Mouse (Mus musculus) adipocyte (in vitro differentiated cells): ENCODE results near the gene Slc24a2.

ENCODE experiments used
- DNase-seq: peaks from one replicate; pipeline ENCODE4 v3.0.0-alpha.2; 2016; ENCODE audit warnings: low spot score

Gene Slc24a2

DNA sequence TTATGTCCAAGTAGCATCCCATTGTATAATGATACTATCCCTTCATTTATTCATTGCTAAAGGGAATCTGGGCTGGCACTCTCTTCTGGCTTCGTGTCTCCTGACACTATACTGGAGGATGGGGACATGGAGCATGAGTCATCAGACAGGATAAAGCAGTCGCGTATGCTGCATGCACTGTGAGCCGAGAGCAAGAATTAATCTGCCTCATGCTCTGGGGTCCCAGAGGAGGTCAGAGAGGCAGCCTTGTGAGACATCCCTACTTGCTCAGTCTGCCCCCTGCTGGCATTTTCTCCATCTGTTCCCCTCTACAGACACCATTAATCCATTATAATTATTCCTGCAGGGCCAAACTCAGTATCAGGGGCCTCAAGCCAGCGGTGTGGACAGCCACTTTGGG is 276.8 kb downstream of the Slc24a2 start:
- no peak for DNase-seq

DNA sequence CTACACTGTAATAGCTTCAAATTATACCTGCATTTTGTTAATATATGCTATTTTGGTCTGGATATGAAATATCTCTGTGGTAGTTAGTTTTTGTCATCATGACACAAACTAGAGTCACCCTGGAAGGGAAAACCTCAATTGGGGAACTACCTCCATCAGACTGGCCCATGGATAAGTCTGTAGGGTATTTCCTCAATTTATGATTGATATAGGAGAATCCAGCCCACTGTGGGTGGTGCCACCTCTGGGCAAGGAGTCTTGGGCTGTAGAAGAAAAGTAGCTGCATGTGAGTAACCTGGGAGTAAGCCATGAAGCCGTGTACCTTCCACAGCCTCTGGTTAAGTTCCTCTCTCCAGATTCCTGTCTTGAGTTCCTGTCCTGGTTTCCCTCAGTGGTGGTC is 281.5 kb downstream of the Slc24a2 start:
- DNase-seq = no peak

DNA sequence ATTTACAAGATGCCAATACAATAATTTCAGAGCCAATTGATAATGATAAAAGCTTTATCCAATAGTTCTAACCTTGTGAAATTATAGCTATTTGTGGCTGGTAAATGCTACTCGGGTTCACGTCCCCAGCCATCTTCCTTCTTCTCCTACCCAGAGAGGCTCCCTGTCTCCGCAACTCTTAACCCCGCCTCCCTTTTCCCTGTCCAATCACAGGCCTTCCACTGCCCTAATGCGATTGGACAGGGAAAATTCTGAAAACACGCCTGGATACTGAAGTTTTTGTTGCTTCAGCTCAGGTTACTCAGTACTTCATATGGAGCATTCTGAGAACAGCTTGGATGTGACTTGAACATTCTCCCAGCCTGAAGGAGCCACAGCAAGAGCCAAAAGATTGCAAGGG is 287.0 kb downstream of the Slc24a2 start:
- DNase-seq = no peak

DNA sequence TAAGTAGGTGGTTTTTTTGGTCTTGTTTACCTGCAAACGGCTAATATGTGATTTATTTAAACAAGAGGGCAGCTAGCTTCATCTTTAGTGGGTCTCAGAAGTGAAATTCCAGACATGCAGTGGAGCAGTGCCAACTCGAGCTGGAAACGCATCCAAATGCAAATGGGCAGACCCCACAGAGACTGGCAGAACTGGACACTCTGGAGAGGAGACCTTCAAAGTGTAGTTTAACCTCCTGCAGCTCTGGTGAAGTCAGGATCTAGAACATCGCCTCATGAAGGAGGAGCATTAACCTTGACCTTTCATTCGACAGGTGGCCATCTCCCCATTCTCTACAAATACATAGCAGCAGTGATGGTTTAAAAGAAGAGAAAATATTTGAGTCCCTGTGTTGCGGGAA is 287.6 kb downstream of the Slc24a2 start:
- no peak for DNase-seq

DNA sequence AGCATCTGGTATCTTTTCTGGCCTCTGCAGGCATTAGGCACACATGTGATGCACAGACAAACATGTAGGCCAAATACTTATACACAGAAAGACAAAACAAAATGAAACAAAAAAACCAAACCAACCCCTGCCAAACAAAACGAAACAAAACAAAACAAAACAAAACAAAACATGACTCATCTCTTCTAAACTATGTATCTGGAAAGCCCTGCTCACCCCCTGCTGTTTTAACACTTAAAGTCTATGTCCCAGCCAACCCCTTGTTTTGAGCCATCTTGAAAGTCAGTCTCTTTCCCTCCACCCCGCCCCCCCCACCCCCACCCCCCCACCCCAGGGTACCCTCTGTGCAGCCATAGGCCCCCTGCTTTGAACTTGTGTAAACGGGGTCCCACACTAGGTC is 293.6 kb downstream of the Slc24a2 start:
- DNase-seq = no peak

DNA sequence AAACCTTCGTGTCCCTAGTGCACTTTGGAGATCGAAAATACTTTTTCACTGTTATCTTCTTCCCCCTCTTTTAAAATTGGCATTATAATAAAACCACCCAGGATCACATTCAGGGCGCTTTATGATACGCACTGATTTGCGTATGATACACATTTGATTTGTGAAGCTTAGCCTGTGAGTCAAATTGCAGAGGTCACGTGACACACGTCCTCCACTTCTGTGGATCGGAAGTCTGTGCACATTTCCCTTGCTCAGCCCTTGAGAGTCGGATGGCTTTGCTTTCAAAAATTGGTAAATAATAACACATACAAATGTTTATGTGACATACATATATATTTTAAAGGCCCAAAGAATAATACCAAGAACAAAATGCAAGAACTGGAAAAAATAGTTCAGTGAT is 294.1 kb downstream of the Slc24a2 start:
- DNase-seq = no peak
